Mouse (Mus musculus): ENCODE data around the gene Cidec.

- no peak for TF ChIP-seq CTCF (IDR thresholded peaks at IDR 0.05; ENCODE audit: low read depth)
- TF ChIP-seq EP300 (optimal IDR thresholded peaks at IDR 0.05) = no peak
Measured at GRCm38 (mm10) chr6:113419199-113419587, 16.4 kb downstream of the Cidec start, which contains the start of gene Rpusd3.
